Mouse (Mus musculus) E14TG2a.4 (cell line): ENCODE results near the gene Ms4a12.

ENCODE experiments used
- CTCF ChIP-seq: conservative IDR thresholded peaks from 2 replicates; pipeline ENCODE4 v1.5.1; 2014; ENCODE audit warnings: low read length
- NANOG ChIP-seq: IDR thresholded peaks from 2 replicates; pipeline ENCODE4 v1.6.1; 2014; ENCODE audit warnings: borderline replicate concordance, low read length, mixed read lengths
- POU5F1 ChIP-seq: IDR thresholded peaks from 2 replicates; pipeline ENCODE4 v1.6.1; 2014; ENCODE audit warnings: low read length, borderline replicate concordance

DNA sequence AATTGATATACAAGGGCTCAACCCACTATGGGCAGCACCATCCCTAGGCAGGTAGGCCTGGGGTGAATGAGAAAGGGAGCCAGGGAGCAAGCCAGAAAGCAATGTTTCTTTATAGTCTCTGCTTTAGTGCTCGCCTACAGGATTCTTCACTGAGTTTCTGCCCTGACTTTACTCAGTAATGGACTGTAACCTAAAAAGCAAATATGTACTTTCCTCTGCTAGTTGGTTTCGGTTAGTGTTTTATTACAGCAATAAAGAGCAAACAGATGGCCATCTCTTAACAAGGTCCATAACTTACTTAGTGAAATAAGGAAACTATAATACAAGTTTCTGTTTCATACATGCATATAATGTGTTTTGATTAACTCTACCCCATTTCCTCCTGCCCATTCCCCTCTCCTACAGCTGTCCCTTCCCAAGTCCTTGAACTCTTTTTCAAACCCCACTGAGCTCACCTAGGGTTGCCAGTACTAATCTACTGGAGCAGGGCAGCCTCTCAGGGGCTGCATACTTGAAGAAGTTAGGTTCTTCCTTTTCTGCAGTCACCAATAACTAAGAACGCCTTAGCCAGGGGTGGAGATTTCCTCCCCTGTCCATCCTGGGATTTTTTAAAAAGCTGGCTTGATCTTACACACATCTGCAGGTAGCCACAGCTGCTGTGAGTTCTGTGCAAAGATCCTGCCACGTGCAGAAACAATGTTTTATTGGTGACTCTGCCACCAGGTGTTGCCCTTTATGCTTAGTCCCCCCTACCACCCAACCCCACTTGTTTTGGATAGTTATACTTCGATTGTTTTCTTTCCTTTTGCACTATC, 2.9 kb upstream of the Ms4a12 start:
- TF ChIP-seq POU5F1 (no peak), CTCF (no peak), NANOG (no peak)
